Mouse (Mus musculus): ENCODE measurements around the gene Metrn.

The Metrn gene

GRCm38 (mm10) chr17:25806507-25806906 lies 9.6 kb upstream of the Metrn start:
- no peak for DNase-seq (ENCODE audit: low spot score)

DNA sequence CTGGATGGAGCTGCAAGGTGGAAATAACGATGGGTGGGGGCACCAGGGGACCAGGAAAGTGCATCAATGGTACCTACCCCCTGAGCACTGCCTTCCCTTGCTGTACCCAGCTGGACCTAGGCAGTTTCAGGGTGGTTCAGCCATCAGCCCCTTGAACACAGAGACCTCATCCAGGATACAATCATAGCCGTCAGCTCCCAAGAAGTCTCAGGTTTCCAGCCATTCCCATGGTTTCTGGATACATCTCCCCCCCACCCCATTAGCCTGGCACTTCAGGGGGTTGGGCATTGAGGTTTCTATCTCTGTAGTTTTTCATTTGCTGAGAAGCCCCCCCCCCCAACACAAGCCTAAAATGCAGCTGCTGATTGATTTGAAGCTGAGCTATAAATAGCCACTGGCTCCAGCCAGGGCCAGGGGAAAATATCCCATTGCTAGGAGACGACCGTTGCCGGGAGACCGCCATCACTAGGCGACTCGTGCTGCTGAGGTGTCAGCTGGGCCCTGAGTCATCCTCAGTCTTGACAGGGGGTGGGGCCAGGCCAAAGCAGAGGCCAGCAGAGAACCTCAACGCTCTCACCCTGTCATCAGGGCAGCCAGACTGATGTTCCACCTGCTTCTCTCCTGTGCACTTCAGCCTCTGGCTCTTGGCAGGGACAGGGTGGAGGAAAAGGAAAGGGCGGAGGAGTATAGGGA lies 6.0 kb upstream of the Metrn start:
- peak; percentile 10 for DNase-seq (ENCODE audit: low spot score)

- peak; percentile 50 for DNase-seq (ENCODE audit: low spot score)
Observed at GRCm38 (mm10) chr17:25801029-25801428, 4.1 kb upstream of the Metrn start.

GRCm38 (mm10) chr17:25796211-25796771 lies 645 bp downstream of the Metrn start:
- DNase-seq (ENCODE audit: low spot score): no peak

GRCm38 (mm10) chr17:25795609-25796092 lies 1.3 kb downstream of the Metrn start, which contains the start of gene AC134908.4:
Gene AC134908.4, minus strand, starts transcription at chr17:25795659.
- DNase-seq (ENCODE audit: low spot score): no peak

DNA sequence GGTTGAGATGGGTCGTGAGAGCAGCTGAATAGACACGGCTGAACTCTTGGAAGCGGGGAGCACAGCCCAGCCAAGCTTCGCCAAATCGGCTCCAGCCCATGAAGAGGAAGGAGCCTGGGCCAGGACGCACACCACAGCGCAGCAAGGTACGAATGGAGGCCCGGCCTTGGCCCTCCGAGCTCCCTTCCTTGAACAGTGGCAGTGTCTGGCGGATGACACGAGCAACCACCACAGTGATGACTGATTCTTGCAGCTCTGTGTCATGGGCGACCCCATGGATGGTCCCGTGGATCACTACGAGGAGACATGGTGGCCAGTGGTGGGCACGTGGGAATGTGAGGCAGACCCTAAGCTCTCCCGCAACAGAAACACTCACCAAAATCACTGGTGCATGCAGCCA lies 1.9 kb downstream of the Metrn start:
- DNase-seq (ENCODE audit: low spot score): no peak

- no peak for DNase-seq (ENCODE audit: low spot score)
Observed at GRCm38 (mm10) chr17:25794197-25794596, 2.7 kb downstream of the Metrn start.

DNA sequence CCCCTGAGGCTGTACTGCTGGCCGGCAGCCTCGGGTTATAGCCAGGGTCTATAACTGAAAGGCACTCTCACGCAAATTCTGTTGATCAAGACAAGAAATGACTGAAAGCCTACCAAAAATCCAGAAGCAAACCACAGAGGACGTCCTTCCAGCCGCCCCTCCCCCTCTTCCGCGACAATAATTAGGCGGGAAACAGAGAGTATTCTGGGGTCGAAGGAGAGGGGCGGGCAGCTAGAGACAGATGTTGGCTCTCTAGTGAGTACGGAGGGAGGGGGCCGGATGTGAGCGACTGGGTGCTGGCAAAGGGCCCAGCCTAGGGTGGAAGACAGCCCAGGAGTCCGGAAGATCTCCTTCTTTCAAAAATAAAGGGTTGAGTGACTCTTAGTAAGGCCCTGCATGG lies 4.3 kb downstream of the Metrn start, which contains the start of gene Fam173a:
TSS of gene Fam173a (minus strand) at position 287 of the 400 bp plus-strand sequence.
- DNase-seq (ENCODE audit: low spot score): peak; percentile 70

DNA sequence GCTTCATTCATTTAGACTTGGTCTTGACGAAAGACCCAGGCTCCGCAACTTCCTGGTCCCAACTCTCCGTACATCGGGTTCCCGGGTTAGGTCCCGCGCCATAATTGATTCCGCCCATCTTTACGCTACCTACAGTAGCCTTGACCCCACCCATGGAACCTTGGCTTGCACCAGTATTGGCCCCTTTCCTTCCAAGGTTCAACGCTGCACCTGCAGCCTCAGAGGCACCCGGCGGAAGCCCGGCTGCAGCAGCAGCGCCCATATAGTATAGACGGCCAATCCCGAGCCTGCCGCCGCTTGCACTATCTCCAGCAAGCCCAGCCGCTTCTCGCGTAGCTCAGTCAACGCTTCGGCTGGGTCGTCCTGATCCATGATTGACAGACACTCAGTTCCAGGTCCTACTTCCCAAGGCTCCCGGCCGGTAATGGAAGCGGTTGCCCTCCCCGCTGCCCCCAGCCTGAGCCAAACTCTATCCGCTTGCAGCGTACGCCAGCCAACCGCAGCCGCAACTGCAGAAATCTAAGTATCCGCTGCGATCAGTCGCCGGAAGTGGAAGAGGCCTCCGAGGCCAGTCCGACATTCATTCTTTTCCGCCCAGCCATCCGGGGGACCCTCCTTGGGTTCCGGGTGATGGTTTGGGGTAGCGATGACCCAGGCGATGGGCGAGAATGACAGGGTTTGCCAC lies 5.0 kb downstream of the Metrn start:
- peak; percentile 84 for DNase-seq (ENCODE audit: low spot score)

DNA sequence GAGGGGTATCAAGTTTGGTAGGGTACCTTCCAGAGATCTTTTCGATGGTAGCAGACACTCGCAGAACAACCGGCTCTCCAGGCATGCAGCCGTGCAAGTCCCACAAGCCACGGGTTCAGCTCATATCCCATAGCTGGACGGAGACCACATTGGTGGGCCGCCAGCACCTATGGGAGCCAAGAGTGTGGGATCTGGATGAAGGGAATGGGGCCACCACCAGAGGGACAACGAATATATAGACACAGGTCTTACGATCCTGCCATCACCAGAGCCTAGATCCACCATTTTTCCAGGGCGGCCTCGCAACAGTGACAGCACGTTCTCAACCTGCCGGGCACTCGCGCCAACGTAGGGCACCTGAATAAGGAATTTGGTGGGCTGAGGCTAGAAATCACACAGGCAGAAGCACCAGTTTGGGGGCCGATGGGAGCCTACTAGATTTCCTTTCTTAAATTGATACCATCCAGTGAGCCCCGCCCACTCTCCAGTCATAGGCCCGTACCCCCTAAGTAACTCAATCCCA lies 5.6 kb downstream of the Metrn start:
- DNase-seq (ENCODE audit: low spot score): no peak

DNA sequence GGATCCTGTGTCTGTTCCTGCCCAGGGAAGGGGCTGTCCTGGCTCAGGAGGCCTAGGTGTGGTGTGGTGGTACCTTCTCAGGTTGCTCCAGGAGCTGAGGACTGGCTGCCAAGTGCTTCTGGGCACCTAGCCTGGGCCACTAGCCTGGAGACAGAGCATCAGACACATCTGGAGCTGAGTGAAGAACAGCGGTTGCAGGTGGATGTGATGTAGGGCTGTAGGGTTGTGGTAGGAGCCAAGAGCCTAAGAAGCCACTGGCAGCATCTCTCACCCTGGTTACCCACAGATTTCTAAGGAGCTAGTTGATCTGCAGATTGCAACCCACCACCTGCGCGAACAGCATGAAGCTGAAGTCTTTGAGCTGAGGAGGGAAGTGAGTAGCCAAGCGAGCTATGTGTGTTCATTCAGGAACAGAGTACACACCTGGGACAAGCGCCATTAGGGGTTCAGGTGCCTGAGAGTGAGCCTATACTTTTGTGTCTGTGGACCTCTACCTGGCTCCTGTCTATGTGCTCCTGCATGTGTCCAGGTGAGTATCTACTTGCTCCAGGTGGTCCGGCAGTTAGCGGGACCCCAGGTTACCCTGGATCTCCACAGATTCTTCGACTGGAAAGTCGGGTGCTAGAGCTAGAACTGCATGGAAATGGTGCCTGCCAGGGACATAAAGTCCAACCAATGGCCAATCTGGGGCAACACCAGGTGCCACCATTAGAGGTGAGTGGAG lies 10.0 kb downstream of the Metrn start:
- DNase-seq (ENCODE audit: low spot score): no peak

- no peak for DNase-seq (ENCODE audit: low spot score)
Observed at GRCm38 (mm10) chr17:25786280-25786679, 10.7 kb downstream of the Metrn start, which contains the start of gene Ccdc78. Gene Ccdc78, plus strand, starts transcription at chr17:25786580.

DNA sequence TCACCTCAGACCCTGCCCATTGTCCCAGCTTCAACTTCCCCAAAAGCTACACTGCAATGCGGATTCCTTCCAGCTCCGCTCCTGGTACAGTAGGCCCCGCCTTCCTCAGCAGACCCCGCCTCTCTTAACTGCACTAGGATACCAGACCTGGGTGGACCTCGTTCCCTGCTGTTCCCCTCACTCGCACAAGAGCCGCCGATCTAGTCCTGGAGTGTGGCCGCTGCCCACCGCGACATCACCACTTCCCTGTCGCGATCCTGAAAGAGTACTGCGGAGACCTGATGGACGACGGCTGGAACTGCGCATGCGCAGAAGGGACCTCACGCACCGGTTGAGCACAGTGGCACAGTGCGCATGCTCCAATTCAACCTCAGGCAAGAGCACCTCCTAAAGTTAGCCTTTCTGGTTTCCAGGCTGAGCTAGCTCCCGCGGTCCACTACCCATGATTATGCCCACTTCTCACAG lies 11.6 kb downstream of the Metrn start, which contains the start of gene Haghl:
TSS of gene Haghl (minus strand) at position 393 of the 465 bp plus-strand sequence.
- peak; percentile 93 for DNase-seq (ENCODE audit: low spot score)

DNA sequence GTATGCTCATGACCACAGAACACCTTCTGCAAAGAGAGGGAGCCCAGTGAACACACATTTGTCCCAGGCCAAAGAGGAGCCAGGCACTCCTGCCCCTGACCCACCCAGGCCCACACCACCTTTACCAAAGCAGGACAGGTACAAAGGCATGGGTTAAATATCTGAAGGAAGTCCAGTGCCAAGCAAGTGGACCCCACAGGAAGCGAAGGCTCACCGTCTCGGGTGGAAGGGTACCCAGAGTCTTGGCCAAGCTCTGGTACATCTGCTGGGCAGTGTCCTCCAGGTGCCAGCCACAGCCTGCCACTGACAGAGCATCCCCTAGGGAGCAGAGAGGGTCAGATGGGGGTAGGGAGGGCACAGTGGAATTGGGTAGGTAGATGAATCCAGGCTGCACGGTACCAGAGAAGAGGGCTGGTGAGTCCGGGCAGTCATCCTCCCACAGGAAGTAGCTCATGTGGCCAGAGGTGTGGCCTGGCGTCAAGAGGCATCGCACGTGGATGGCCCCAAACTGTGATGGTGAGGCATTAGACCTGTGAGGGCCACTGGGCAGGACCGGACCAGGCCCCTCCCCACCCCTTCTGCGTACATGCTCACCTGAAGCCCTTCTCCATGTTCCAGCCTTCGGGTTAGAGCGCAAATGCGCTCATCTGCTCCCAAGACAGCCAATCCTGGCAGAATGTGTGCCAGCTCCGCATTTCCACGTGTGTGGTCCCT lies 12.9 kb downstream of the Metrn start:
- DNase-seq (ENCODE audit: low spot score): no peak

- DNase-seq (ENCODE audit: low spot score): no peak
Observed at GRCm38 (mm10) chr17:25783086-25783485, 13.8 kb downstream of the Metrn start.

DNA sequence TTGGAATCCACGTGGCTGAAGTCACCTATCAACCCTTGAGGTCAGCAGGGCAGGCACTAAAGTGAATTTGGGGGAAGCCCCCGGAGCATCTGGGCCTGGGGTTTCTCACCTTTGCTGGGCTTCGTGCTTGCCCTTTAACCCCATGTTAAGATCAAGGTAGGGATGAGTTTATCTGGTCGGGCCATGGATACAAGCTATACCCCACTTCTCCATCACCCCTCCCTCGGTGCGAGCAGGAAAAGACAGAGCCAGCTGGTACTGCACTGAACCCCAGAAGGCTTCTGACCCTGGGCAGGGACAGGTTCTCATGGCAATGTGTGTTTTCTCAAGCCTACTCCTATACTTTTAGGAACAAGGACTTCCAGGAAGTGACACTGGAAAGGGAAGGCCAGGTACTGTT lies 15.6 kb downstream of the Metrn start:
- no peak for DNase-seq (ENCODE audit: low spot score)

GRCm38 (mm10) chr17:25777948-25778347 lies 19.0 kb downstream of the Metrn start:
- peak; percentile 1 for DNase-seq (ENCODE audit: low spot score)

GRCm38 (mm10) chr17:25775318-25776062 lies 21.4 kb downstream of the Metrn start:
- peak; percentile 1 for DNase-seq (ENCODE audit: low spot score)

DNA sequence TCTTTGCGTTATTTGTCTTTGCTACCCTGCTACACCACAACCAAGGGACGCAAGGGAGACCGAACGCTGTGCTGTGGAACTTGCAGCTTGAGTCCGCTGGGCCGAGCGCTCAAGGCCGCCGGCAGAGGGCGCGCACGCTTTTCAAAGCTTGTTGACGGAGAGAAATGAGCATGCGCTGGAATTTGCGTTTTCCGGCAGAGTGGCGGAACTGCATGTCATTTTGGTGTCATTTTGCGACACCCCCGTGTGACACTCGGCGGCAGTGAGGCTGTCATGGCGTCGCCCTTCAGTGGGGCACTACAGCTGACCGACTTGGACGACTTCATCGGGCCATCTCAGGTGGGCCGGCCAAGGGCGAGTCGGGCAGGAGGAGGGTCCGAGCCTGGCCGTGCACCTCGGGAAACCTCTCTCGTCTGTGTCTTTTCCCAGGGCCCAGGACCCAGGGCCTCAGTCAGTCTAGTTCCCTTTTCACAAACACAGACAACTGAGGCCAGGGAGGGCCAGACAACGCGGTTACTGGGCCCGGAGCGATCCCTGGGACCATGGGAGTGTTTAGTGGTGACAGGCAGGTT lies 23.3 kb downstream of the Metrn start, which contains the start of gene Narfl:
TSS of gene Narfl (plus strand) at position 228 of the 572 bp plus-strand sequence.
- peak; percentile 97 for DNase-seq (ENCODE audit: low spot score)

DNA sequence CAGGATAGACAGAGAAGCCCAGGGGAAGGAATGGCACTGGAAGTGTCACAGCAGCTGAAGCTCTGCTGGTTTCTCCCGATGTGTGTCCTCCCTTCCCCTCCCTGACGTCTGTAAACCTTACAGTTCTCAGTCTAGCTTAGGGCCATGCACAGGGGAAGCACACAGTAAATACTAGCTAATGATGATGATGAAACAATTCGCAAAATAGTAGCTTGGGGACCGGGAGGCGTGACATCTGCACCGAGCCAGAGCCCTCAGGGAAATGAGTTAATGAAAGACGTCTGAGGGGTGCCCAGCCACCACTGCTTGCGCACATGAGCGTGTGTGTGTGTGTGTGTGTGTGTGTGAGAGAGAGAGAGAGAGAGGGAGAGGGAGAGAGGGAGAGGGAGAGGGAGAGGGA lies 27.6 kb downstream of the Metrn start:
- no peak for DNase-seq (ENCODE audit: low spot score)

Data from ovary, postnatal 36 days (tissue).